Comparison of ENCODE assay signal across 32 mouse cellular contexts in genomic region chr13:64240626-64241025, GRCm38 (mm10). TPM values are rescaled to one million over a fixed set of nuclear protein-coding genes. Genes with fewer than 3 reads are reported as not detected.
DNase-seq lines count a peak whose midpoint lies in the region; ATAC-seq and TF ChIP-seq lines count a peak whose summit lies in the region.
"Had no signal": no experiment of that assay in that cellular context is flagged by ENCODE, and none has a peak within 500 bp of the region (broad histone marks: within the 10 kb centered on the region; RNA-seq: fewer than 3 reads in every experiment).

No protein-coding gene starts in this region.

- no peak overlapping the region for H3K4me2 ChIP-seq in midbrain, embryonic 11.5 days
- H3K4me2 ChIP-seq in midbrain, postnatal 0 days (ENCODE audit: low read depth, low read length, poor library complexity, severe bottlenecking), result no peak overlapping the region
- peak overlapping the region; percentile 60 for H3K4me2 ChIP-seq in heart, embryonic 16.5 days (ENCODE audit: low read depth, low read length)
- H3K4me2 ChIP-seq in kidney, embryonic 14.5 days (replicated peaks; ENCODE audit: low read depth, low read length), result no peak overlapping the region
- H3K4me2 ChIP-seq: embryonic facial prominence, embryonic 15.5 days; hindbrain, embryonic 15.5 days; intestine, embryonic 15.5 days; limb, embryonic 15.5 days; midbrain, embryonic 15.5 days had no signal

- H3K27me3 ChIP-seq in heart, embryonic 10.5 days (ENCODE audit: insufficient read depth, poor library complexity, severe bottlenecking), result no peaks in the 10 kb centered on the region
- H3K27me3 ChIP-seq in midbrain, embryonic 11.5 days (ENCODE audit: control insufficient read depth, insufficient read depth, low read length), result no peaks in the 10 kb centered on the region
- no peaks in the 10 kb centered on the region for H3K27me3 ChIP-seq in midbrain, postnatal 0 days (ENCODE audit: insufficient read depth, low read length)
- no peaks in the 10 kb centered on the region for H3K27me3 ChIP-seq in heart, embryonic 16.5 days (ENCODE audit: control insufficient read depth, insufficient read depth, low read length)
- H3K27me3 ChIP-seq in kidney, embryonic 14.5 days (ENCODE audit: control insufficient read depth, insufficient read depth, low read length), result no peaks in the 10 kb centered on the region
- no peaks in the 10 kb centered on the region for H3K27me3 ChIP-seq in forebrain, embryonic 10.5 days (ENCODE audit: poor library complexity, severe bottlenecking)
- H3K27me3 ChIP-seq: embryonic facial prominence, embryonic 15.5 days; hindbrain, embryonic 15.5 days; intestine, embryonic 15.5 days; limb, embryonic 15.5 days; midbrain, embryonic 15.5 days had no signal

- peak overlapping the region; percentile 70 for H3K27ac ChIP-seq in heart, embryonic 10.5 days
- no peak overlapping the region for H3K27ac ChIP-seq in midbrain, embryonic 11.5 days (ENCODE audit: low read depth, low read length)
- H3K27ac ChIP-seq in midbrain, postnatal 0 days (ENCODE audit: low read depth, low read length), result no peak overlapping the region
- peak overlapping the region; percentile 80 for H3K27ac ChIP-seq in heart, embryonic 16.5 days (ENCODE audit: low read length)
- no peak overlapping the region for H3K27ac ChIP-seq in kidney, embryonic 14.5 days (ENCODE audit: low read depth, low read length)
- no peak overlapping the region for H3K27ac ChIP-seq in forebrain, embryonic 10.5 days
- H3K27ac ChIP-seq: embryonic facial prominence, embryonic 10.5 days; embryonic facial prominence, embryonic 15.5 days; hindbrain, embryonic 15.5 days; intestine, embryonic 15.5 days; kidney, postnatal 0 days; limb, embryonic 10.5 days; liver, embryonic 14.5 days; macrophage; midbrain, embryonic 15.5 days had no signal

- 54% methylated on average over 7 of the region's 7 CpGs for WGBS in heart, embryonic 10.5 days
- 75% methylated on average over 7 of the region's 7 CpGs for WGBS in midbrain, embryonic 11.5 days
- WGBS in midbrain, postnatal 0 days, result 78% methylated on average over 7 of the region's 7 CpGs
- WGBS in heart, embryonic 16.5 days, result 48% methylated on average over 7 of the region's 7 CpGs
- WGBS in kidney, embryonic 14.5 days, result 80% methylated on average over 7 of the region's 7 CpGs
- 77% methylated on average over 7 of the region's 7 CpGs for WGBS in forebrain, embryonic 10.5 days

- intact Hi-C loops in heart, postnatal 36 days (cut with DNase I), result no loop called here

- ATAC-seq in midbrain, embryonic 11.5 days (ENCODE audit: low FRiP score), result no peak
- no peak for ATAC-seq in midbrain, postnatal 0 days (ENCODE audit: low FRiP score)
- ATAC-seq in heart, embryonic 16.5 days (replicated peaks; ENCODE audit: extremely low read depth, insufficient read depth, low FRiP score), result no peak; the same call in 1 of the 2 replicates
- ATAC-seq in megakaryocyte-erythroid progenitor cell, adult 5-6 weeks (replicated peaks; ENCODE audit: low FRiP score, low TSS enrichment, poor library complexity, severe bottlenecking), result no peak
- no peak for ATAC-seq in kidney, embryonic 14.5 days (ENCODE audit: low FRiP score, low TSS enrichment)
- ATAC-seq: forebrain, embryonic 14.5 days; intestine, embryonic 15.5 days; midbrain, embryonic 15.5 days had no signal

- peak overlapping the region; percentile 16; the same call in 1 of the 2 replicates for H3K4me3 ChIP-seq in heart, embryonic 10.5 days
- no peak overlapping the region for H3K4me3 ChIP-seq in midbrain, embryonic 11.5 days (ENCODE audit: low read depth, low read length)
- H3K4me3 ChIP-seq in midbrain, postnatal 0 days (ENCODE audit: low read depth, low read length), result no peak overlapping the region
- H3K4me3 ChIP-seq in heart, embryonic 16.5 days (ENCODE audit: low read length), result peak overlapping the region; percentile 17
- H3K4me3 ChIP-seq in kidney, embryonic 14.5 days (ENCODE audit: low read length), result no peak overlapping the region
- H3K4me3 ChIP-seq in forebrain, embryonic 10.5 days, result no peak overlapping the region
- H3K4me3 ChIP-seq: embryonic facial prominence, embryonic 10.5 days; embryonic facial prominence, embryonic 15.5 days; hindbrain, embryonic 15.5 days; intestine, embryonic 15.5 days; limb, embryonic 10.5 days; limb, embryonic 15.5 days; midbrain, embryonic 15.5 days had no signal

- peaks cover 38% of the 10 kb centered on the region for H3K4me1 ChIP-seq in heart, embryonic 10.5 days
- 0 out of 2 replicates have a peak, but pooled peaks cover 2% of the 10 kb centered on the region for H3K4me1 ChIP-seq in midbrain, embryonic 11.5 days (ENCODE audit: control insufficient read depth, insufficient read depth, low read length)
- H3K4me1 ChIP-seq in midbrain, postnatal 0 days (ENCODE audit: insufficient read depth, low read length), result no peaks in the 10 kb centered on the region
- H3K4me1 ChIP-seq in heart, embryonic 16.5 days (ENCODE audit: control insufficient read depth, insufficient read depth, low read length), result peaks cover 18% of the 10 kb centered on the region
- no peaks in the 10 kb centered on the region for H3K4me1 ChIP-seq in kidney, embryonic 14.5 days (ENCODE audit: control insufficient read depth, insufficient read depth, low read length)
- H3K4me1 ChIP-seq in forebrain, embryonic 10.5 days, result peaks cover 7% of the 10 kb centered on the region; the same call in 1 of the 2 replicates
- H3K4me1 ChIP-seq: hindbrain, embryonic 15.5 days; midbrain, embryonic 15.5 days had no signal

- H3K9me3 ChIP-seq in heart, embryonic 10.5 days, result no peaks in the 10 kb centered on the region
- no peaks in the 10 kb centered on the region for H3K9me3 ChIP-seq in midbrain, embryonic 11.5 days (ENCODE audit: control insufficient read depth, low read length)
- no peaks in the 10 kb centered on the region for H3K9me3 ChIP-seq in midbrain, postnatal 0 days (ENCODE audit: low read length)
- H3K9me3 ChIP-seq in heart, embryonic 16.5 days (replicated peaks; ENCODE audit: control insufficient read depth, low read length), result no peaks in the 10 kb centered on the region
- H3K9me3 ChIP-seq in kidney, embryonic 14.5 days (ENCODE audit: control insufficient read depth, low read length), result no peaks in the 10 kb centered on the region
- H3K9me3 ChIP-seq in forebrain, embryonic 10.5 days, result no peaks in the 10 kb centered on the region
- H3K9me3 ChIP-seq: embryonic facial prominence, embryonic 10.5 days; embryonic facial prominence, embryonic 15.5 days; G1E; hindbrain, embryonic 15.5 days; intestine, embryonic 15.5 days; limb, embryonic 10.5 days; limb, embryonic 15.5 days; midbrain, embryonic 15.5 days had no signal

- TF ChIP-seq CTCF in midbrain, postnatal 0 days (IDR thresholded peaks at IDR 0.05), result no peak

- H3K36me3 ChIP-seq in heart, embryonic 10.5 days, result peaks cover 17% of the 10 kb centered on the region; the same call in 1 of the 2 replicates
- H3K36me3 ChIP-seq in midbrain, embryonic 11.5 days (ENCODE audit: control insufficient read depth, insufficient read depth, low read length), result no peaks in the 10 kb centered on the region
- H3K36me3 ChIP-seq in midbrain, postnatal 0 days (ENCODE audit: insufficient read depth, low read length), result no peaks in the 10 kb centered on the region
- H3K36me3 ChIP-seq in heart, embryonic 16.5 days (ENCODE audit: control insufficient read depth, insufficient read depth), result peaks cover 5% of the 10 kb centered on the region
- no peaks in the 10 kb centered on the region for H3K36me3 ChIP-seq in kidney, embryonic 14.5 days (ENCODE audit: control insufficient read depth, insufficient read depth, low read length)
- H3K36me3 ChIP-seq in forebrain, embryonic 10.5 days (replicated peaks), result peaks cover 15% of the 10 kb centered on the region
- H3K36me3 ChIP-seq: G1E; hindbrain, embryonic 15.5 days; intestine, embryonic 15.5 days; limb, embryonic 15.5 days; midbrain, embryonic 15.5 days had no signal

- DNase-seq in heart, embryonic 10.5 days (ENCODE audit: low spot score), result no peak
- DNase-seq in heart, postnatal 36 days, result no peak
- peak; percentile 60 for DNase-seq in midbrain, embryonic 11.5 days (ENCODE audit: low spot score, missing footprints)
- no peak for DNase-seq in midbrain, postnatal 0 days (ENCODE audit: low spot score)
- DNase-seq in forebrain, embryonic 10.5 days (ENCODE audit: extremely low spot score, low spot score), result no peak
- DNase-seq: adrenal gland, postnatal 10 days; cerebellum, adult 8-10 months; cerebellum, postnatal 25 days; gastrocnemius, postnatal 25 days; kidney, adult 2 months; layer of hippocampus, postnatal 36 days; lung, adult 2 months; lung, postnatal 10 days; right cerebral cortex, adult 18-20 months; spleen, adult 18-20 months; thymus, adult 18-20 months; thymus, postnatal 25 days had no signal

- no peak overlapping the region for H3K9ac ChIP-seq in midbrain, embryonic 11.5 days (ENCODE audit: low read length)
- no peak overlapping the region for H3K9ac ChIP-seq in midbrain, postnatal 0 days (replicated peaks; ENCODE audit: low read length, poor library complexity, severe bottlenecking)
- peak overlapping the region; percentile 51 for H3K9ac ChIP-seq in heart, embryonic 16.5 days (ENCODE audit: low read length)
- no peak overlapping the region for H3K9ac ChIP-seq in kidney, embryonic 14.5 days (ENCODE audit: low read depth, low read length)
- H3K9ac ChIP-seq: embryonic facial prominence, embryonic 15.5 days; hindbrain, embryonic 15.5 days; intestine, embryonic 15.5 days; limb, embryonic 15.5 days; liver, embryonic 14.5 days; midbrain, embryonic 15.5 days had no signal

RNA-seq across cellular contexts. Expression of gene Cdc14b, which starts 34.5 kb away (rescaled TPM):
- 23.7 and 26.8 TPM in 2 replicates for polyA plus RNA-seq in heart, embryonic 10.5 days (2016; fragmentation: Nextera tagmentation; extraction: Ambion mirVana)
- 1 to 10 TPM; 8.2 to 9.0 TPM for total RNA-seq in heart, postnatal 36 days (2021)
- 7.7 and 8.8 TPM in 2 replicates for polyA plus RNA-seq in midbrain, embryonic 11.5 days (2014; fragmentation: Nextera tagmentation; extraction: Ambion mirVana)
- total RNA-seq in midbrain, postnatal 0 days (2014; rRNA removed), result 4.2 and 4.6 TPM in 2 replicates
- polyA plus RNA-seq in midbrain, postnatal 0 days (2015; fragmentation: Nextera tagmentation; extraction: Ambion mirVana), result 0.72 and 1.2 TPM in 2 replicates
- 11.7 and 15.5 TPM in 2 replicates for polyA plus RNA-seq in heart, embryonic 16.5 days (2015; fragmentation: Nextera tagmentation; extraction: Ambion mirVana)
- total RNA-seq in megakaryocyte-erythroid progenitor cell, adult 5-6 weeks (2014; fragmentation: Nextera tagmentation), result 1.9 and 2.9 TPM in 2 replicates
- 0.50 and 4.8 TPM in 2 replicates for total RNA-seq in megakaryocyte-erythroid progenitor cell, adult 5-6 weeks (2017)
- polyA plus RNA-seq in kidney, embryonic 14.5 days (2014; fragmentation: Nextera tagmentation; extraction: Ambion mirVana), result 15.4 and 24.8 TPM in 2 replicates
- 18.8 TPM in 2 replicates for polyA plus RNA-seq in forebrain, embryonic 10.5 days (2016; fragmentation: Nextera tagmentation; extraction: Ambion mirVana)

Comparison
In these comparisons a context has a peak if more than half of its experiments do, and no peak if none do; other contexts are left out.
1. H3K27ac ChIP-seq: peak in heart, embryonic 10.5 days (single experiment) and heart, embryonic 16.5 days (single experiment); none in midbrain, embryonic 11.5 days (single experiment), midbrain, postnatal 0 days (single experiment), kidney, embryonic 14.5 days (single experiment) and forebrain, embryonic 10.5 days (single experiment).
2. H3K4me3 ChIP-seq: peak in heart, embryonic 10.5 days (single experiment) and heart, embryonic 16.5 days (single experiment); none in midbrain, embryonic 11.5 days (single experiment), midbrain, postnatal 0 days (single experiment), kidney, embryonic 14.5 days (single experiment) and forebrain, embryonic 10.5 days (single experiment).